Mouse (Mus musculus) intestine, postnatal 0 days (tissue): ENCODE measurements around the gene Smim5. TPM values are rescaled to one million over a fixed set of nuclear protein-coding genes. Genes with fewer than 3 reads are reported as not detected.
"Not testable (repeated sequence)": the region's sequence is repeated elsewhere in the genome, so short reads cannot be mapped to it uniquely, and the experiment has no call there.

Source experiments
- ATAC-seq: fragments of 200-750 bp; cut with Nextera tagmentation; 2 replicates; pipeline ENCODE4 v1.8.0; 2017; ENCODE audit warnings: mild to moderate bottlenecking, moderate TSS enrichment, moderate library complexity
- H3K27ac ChIP-seq: fragments of 300-500 bp; sonication (generic); 2 replicates; pipeline ENCODE4 v1.5.1; 2014; ENCODE audit warnings: mild to moderate bottlenecking, low read depth, low read length, moderate library complexity
- H3K27me3 ChIP-seq: fragments of 300-500 bp; sonication (generic); replicated peaks from 2 replicates; pipeline ENCODE4 v1.6.1; 2014; ENCODE audit warnings: low read length, mixed read lengths; ENCODE audit not compliant: control insufficient read depth, insufficient read depth
- H3K36me3 ChIP-seq: fragments of 300-500 bp; sonication (generic); 2 replicates; pipeline ENCODE4 v1.6.1; 2014; ENCODE audit warnings: mild to moderate bottlenecking, moderate library complexity; ENCODE audit not compliant: control insufficient read depth, insufficient read depth
- H3K4me1 ChIP-seq: fragments of 300-500 bp; sonication (generic); replicated peaks from 2 replicates; pipeline ENCODE4 v1.6.1; 2014; ENCODE audit warnings: antibody characterized with exemption, low read length, mixed read lengths; ENCODE audit not compliant: control insufficient read depth, insufficient read depth
- H3K4me2 ChIP-seq: fragments of 300-500 bp; sonication (generic); replicated peaks from 2 replicates; pipeline ENCODE4 v1.6.1; 2014; ENCODE audit warnings: low read depth, mild to moderate bottlenecking, moderate library complexity
- H3K4me3 ChIP-seq: fragments of 300-500 bp; sonication (generic); 2 replicates; pipeline ENCODE4 v1.5.1; 2014; ENCODE audit warnings: low read depth, low read length
- H3K9ac ChIP-seq: fragments of 300-500 bp; sonication (generic); 2 replicates; pipeline ENCODE4 v1.6.1; 2014; ENCODE audit warnings: mild to moderate bottlenecking, low read depth, low read length
- H3K9me3 ChIP-seq: fragments of 300-500 bp; sonication (generic); 2 replicates; pipeline ENCODE4 v1.6.1; 2016; ENCODE audit warnings: mixed run types; ENCODE audit not compliant: control insufficient read depth
- CTCF ChIP-seq: sonication (generic); IDR thresholded peaks from 2 replicates; pipeline ENCODE4 v1.5.1; 2016; ENCODE audit warnings: low read depth, mild to moderate bottlenecking, control low read depth, antibody characterized with exemption, moderate library complexity
- WGBS: fragments of 180-500 bp; shearing (Covaris S2); extraction: QIAGEN DNeasy Blood & Tissue Kit; methylation state at CpG from one replicate; pipeline ENCODE4 v1.1.7; 2014; 5-methylcytosine and 5-hydroxymethylcytosine counted together
- polyA plus RNA-seq: library from polyadenylated mRNA; unstranded; fragments of >200 nt; fragmentation: Nextera tagmentation; extraction: Ambion mirVana; gene quantifications from 2 replicates; pipeline ENCODE4 v1.2.1, GENCODE M21; 2015

Smim5 gene
- polyA plus RNA-seq: 1.9 and 3.4 TPM in 2 replicates

DNA sequence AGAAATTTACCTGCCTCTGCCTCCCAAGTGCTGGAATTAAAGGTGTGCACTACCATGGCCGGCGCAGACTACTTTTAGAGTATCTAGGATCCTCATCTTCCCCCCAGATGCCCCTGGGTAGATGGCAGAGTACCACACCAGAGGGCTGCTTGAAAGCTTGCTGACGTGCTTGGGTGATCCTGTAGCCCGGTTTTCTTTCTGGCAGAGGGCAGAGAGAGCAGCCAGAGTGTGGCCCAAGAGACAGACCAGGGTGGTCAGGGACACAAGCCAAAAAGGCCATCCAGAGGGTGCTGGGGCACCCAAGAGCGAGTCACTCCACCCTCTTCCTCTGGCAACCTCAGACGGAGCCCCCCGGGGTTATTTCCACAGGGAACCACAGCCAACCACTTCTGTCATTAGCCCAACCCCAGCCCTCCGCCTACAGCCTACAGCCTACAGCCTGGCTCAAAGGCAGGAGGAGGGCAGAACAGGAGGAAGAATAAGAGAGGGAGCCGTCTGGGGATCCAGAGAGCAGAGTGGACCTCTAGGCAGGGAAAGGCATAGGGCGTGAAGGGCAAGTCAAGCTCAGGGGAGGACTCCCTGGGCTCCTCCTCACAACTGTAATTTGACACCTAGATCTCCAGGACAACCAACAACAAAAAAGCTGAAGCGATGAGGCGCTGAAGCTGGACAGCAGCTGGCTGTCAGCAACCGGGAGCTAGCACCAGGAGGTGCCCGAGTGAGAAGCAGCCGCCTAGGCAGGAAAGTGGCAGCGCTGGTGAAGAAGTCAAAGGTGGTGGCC, at the start of gene Smim5:
Gene Smim5, plus strand, starts transcription at position 481 of the 781 bp plus-strand sequence.
- Histone ChIP-seq H3K4me1 (peaks cover 16% of the 10 kb centered on the region), H3K9me3 (no peaks in the 10 kb centered on the region), H3K4me2 (peak within 1 kb of the TSS; percentile 4; the same call in 1 of the 2 replicates), H3K9ac (no peak within 1 kb of the TSS), H3K27ac (peak within 1 kb of the TSS; percentile 21; the same call in 1 of the 2 replicates), H3K36me3 (peaks cover 11% of the 10 kb centered on the region), H3K27me3 (no peaks in the 10 kb centered on the region), H3K4me3 (no peak within 1 kb of the TSS)
- 37% methylated on average over 16 of the region's 16 CpGs for WGBS
- peak; percentile 47 for TF ChIP-seq CTCF
- ATAC-seq: peak; percentile 31

DNA sequence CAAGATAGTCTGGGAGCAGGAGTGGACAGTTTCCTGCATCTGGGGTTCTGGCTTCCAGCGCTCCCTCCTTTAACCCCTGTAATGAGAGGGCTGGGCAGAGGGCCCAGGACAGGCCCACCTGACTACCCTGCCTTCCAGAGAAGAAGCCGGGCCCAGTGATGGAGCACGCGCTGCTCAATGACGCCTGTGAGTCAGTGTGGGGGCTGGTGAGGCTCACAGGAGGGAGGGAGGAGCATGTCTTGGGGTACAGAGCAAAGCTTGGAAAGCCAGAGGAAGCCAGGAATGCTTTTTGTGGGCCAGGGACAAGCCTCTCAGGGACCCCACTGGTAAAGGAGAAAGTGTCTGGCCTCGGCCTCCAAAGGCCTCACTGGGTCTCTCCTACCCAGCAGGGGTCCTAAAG, 45.1 kb upstream of the Smim5 start:
- no peaks in the 10 kb centered on the region for H3K9me3 ChIP-seq
- H3K4me2 ChIP-seq: no peak overlapping the region
- no peaks in the 10 kb centered on the region for H3K4me1 ChIP-seq
- 77% methylated on average over 6 of the region's 6 CpGs for WGBS
- peaks cover 67% of the 10 kb centered on the region for H3K36me3 ChIP-seq
- no peak for ATAC-seq
- H3K27me3 ChIP-seq: peaks cover 8% of the 10 kb centered on the region
- no peak for TF ChIP-seq CTCF
- no peak overlapping the region for H3K4me3 ChIP-seq
- H3K9ac ChIP-seq: no peak overlapping the region
- H3K27ac ChIP-seq: no peak overlapping the region

DNA sequence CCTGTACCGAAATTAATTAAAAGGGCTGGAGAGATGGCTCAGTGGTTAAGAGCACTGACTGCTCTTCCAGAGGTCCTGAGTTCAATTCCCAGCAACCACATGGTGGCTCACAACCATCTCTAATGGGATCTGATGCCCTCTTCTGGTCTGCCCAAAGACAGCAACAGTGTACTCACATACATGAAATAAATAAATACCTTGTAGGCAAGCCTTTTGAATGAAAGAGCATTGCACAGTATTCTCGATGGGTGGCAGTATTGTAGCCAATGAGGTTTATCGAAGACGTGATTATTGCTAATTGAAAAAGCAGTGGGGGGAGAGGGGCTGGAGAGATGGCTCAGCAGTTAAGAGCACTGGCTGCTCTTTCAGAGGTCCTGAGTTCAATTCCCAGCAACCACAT, 42.6 kb upstream of the Smim5 start:
- peaks cover 45% of the 10 kb centered on the region for H3K36me3 ChIP-seq
- H3K4me3 ChIP-seq: not testable (repeated sequence)

DNA sequence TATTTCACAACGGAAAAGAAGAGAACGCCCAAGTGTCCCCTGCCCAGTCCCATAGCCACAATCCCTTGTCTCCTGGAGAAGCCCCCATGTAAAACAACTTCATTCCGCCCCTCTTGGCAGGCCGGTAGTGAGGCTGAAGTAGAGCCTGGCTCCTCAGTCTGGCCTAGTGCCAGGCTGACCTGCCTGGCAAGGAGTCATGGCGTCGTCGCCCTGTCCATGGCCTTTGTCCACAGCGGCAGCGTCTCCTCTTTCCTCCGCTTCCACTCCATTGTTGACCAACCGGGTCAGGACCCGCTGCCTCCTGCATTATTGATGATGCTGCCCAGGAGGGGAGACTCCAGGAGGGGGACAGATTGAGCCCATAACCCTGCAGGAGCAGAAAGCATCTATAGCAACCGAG, 41.8 kb upstream of the Smim5 start:
- no peak for ATAC-seq
- H3K9ac ChIP-seq: no peak overlapping the region
- 66% methylated on average over 13 of the region's 13 CpGs for WGBS

More for the DNA sequence above, 42.6 kb upstream of the Smim5 start:
- H3K4me1 ChIP-seq, H3K9me3 ChIP-seq, H3K9ac ChIP-seq, H3K27ac ChIP-seq, ATAC-seq, H3K4me2 ChIP-seq: not testable (repeated sequence)
- TF ChIP-seq CTCF: peak; percentile 17; the same call in 1 of the 2 replicates
- 91% methylated on average over 4 of the region's 4 CpGs for WGBS
- H3K27me3 ChIP-seq: peaks cover 13% of the 10 kb centered on the region

DNA sequence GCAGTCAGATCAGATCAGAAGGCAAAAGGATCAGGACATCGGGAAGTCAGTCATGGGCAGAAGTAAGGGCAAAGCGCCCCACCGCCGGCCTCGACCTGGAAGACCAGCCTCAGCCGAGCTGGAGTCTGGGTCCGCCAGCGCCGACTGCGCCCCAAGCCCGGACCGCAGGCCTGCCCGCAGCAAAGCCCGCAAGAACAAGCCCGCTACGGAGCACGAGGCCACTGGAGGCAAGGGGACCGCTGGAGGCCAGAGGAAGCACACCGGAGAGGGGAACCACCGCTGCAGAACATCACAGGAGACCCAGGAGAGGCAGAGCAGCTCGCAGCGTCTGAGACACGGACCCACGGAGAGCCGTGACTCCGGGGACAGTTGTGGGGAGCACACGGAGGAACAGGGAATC, 41.4 kb upstream of the Smim5 start, which contains the start of gene Myo15b:
Gene Myo15b, plus strand, starts transcription at position 53 of the 400 bp plus-strand sequence.
- H3K27ac ChIP-seq: no peak within 1 kb of the TSS
- H3K9ac ChIP-seq: peak within 1 kb of the TSS; percentile 47
- peak within 1 kb of the TSS; percentile 44 for H3K4me3 ChIP-seq
- no peak for ATAC-seq
- H3K27me3 ChIP-seq: peaks cover 13% of the 10 kb centered on the region
- no peaks in the 10 kb centered on the region for H3K4me1 ChIP-seq
- WGBS: 33% methylated on average over 27 of the region's 27 CpGs
- no peak for TF ChIP-seq CTCF
- H3K4me2 ChIP-seq: peak within 1 kb of the TSS; percentile 75
- H3K36me3 ChIP-seq: peaks cover 33% of the 10 kb centered on the region
- no peaks in the 10 kb centered on the region for H3K9me3 ChIP-seq

More for the DNA sequence above, 41.8 kb upstream of the Smim5 start:
- no peak overlapping the region for H3K4me3 ChIP-seq
- H3K4me1 ChIP-seq: no peaks in the 10 kb centered on the region
- TF ChIP-seq CTCF: no peak
- peaks cover 13% of the 10 kb centered on the region for H3K27me3 ChIP-seq
- peaks cover 37% of the 10 kb centered on the region for H3K36me3 ChIP-seq
- H3K9me3 ChIP-seq: no peaks in the 10 kb centered on the region
- H3K27ac ChIP-seq: no peak overlapping the region
- no peak overlapping the region for H3K4me2 ChIP-seq

DNA sequence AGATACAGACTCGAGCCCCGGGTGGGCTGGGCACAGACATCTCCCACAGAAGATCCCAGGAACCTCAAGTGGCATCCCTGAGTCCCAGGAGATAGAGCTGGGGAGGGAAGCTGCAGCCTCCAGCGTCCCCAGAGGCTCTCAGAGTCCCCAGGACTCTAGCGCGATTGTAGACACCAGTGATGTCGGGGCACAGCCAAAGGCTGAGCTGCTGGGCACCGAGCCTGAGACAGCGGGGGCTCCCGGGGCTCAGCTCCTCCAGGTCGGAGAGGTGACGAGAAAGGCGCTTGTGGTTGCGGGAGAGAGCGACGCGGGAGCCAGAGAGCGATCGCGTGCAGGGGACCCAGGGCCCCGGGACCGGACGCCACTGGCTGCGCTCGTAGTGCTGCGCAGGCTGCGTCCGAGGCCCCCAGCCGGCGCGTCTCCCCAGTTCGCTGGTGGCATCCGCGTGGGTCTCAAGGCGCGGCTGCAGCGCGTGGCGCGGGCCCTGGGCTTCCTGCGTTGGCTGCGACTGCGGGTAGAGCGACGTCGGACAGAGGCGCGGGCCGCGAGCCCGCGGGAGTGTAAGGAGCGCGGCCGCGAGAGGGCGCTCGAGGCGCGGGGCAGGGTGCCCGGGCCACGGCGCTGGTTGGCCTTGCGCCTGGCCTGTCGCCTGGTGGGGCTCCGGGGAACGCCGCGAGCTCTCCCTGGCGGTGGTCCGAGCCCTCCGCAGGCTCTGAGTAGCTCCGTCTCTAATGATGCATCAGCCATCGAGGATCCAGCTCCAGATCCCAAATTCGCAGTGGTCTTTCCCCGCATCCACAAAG, 40.4 kb upstream of the Smim5 start:
- H3K4me3 ChIP-seq: peak overlapping the region; percentile 44
- TF ChIP-seq CTCF: peak; percentile 99
- peaks cover 23% of the 10 kb centered on the region for H3K36me3 ChIP-seq
- peak overlapping the region; percentile 75 for H3K4me2 ChIP-seq
- no peaks in the 10 kb centered on the region for H3K9me3 ChIP-seq
- H3K4me1 ChIP-seq: no peaks in the 10 kb centered on the region
- H3K9ac ChIP-seq: peak overlapping the region; percentile 47
- peak; percentile 86 for ATAC-seq
- H3K27me3 ChIP-seq: peaks cover 13% of the 10 kb centered on the region
- WGBS: 2% methylated on average over 61 of the region's 75 CpGs
- H3K27ac ChIP-seq: no peak overlapping the region
